Mouse (Mus musculus): ENCODE measurements around the gene Scarb1. TPM values are rescaled to one million over a fixed set of nuclear protein-coding genes. Genes with fewer than 3 reads are reported as not detected.
A peak's percentile ranks its signal among the peaks of the same experiment; 100 is the strongest.

Scarb1 gene
- polyA plus RNA-seq, 1 experiment from 2014 or later, result 74.3 TPM

GRCm38 (mm10) chr5:125305229-125306081 lies 35.4 kb downstream of the Scarb1 start:
- H3K9ac ChIP-seq, result 0 out of 2 replicates have a peak overlapping the region, but pooled peaks have one; percentile 1
- H3K27me3 ChIP-seq (replicated peaks), result no peaks in the 10 kb centered on the region
- H3K27ac ChIP-seq (ENCODE audit: poor library complexity, severe bottlenecking), result peak overlapping the region; percentile 3; the same call in 1 of the 2 replicates
- 47% methylated on average over 14 of the region's 14 CpGs for WGBS
- no peak overlapping the region; the same call in 1 of the 2 replicates for H3K4me2 ChIP-seq
- peak; percentile 52 for ATAC-seq (ENCODE audit: insufficient number of reproducible peaks, low FRiP score)
- no peaks in the 10 kb centered on the region for H3K9me3 ChIP-seq (replicated peaks)
- H3K4me1 ChIP-seq (replicated peaks), result peaks cover 42% of the 10 kb centered on the region
- H3K36me3 ChIP-seq, result peaks cover 22% of the 10 kb centered on the region
- no peak overlapping the region for H3K4me3 ChIP-seq

GRCm38 (mm10) chr5:125304245-125304856 lies 36.5 kb downstream of the Scarb1 start:
- peak; percentile 54; the same call in 1 of the 2 replicates for ATAC-seq (ENCODE audit: insufficient number of reproducible peaks, low FRiP score)
- Histone ChIP-seq H3K9ac (no peak overlapping the region), H3K36me3 (peaks cover 33% of the 10 kb centered on the region), H3K4me1 (replicated peaks) (peaks cover 31% of the 10 kb centered on the region), H3K9me3 (replicated peaks) (peaks cover 6% of the 10 kb centered on the region; the same call in 1 of the 2 replicates), H3K27me3 (replicated peaks) (no peaks in the 10 kb centered on the region), H3K4me3 (no peak overlapping the region), H3K4me2 (no peak overlapping the region), H3K27ac (ENCODE audit: poor library complexity, severe bottlenecking) (no peak overlapping the region)
- 32% methylated on average over 18 of the region's 18 CpGs for WGBS

GRCm38 (mm10) chr5:125303055-125303454 lies 37.8 kb downstream of the Scarb1 start:
- no peak overlapping the region for H3K9ac ChIP-seq
- ATAC-seq (ENCODE audit: insufficient number of reproducible peaks, low FRiP score), result no peak
- H3K4me2 ChIP-seq, result no peak overlapping the region
- peaks cover 46% of the 10 kb centered on the region for H3K36me3 ChIP-seq
- no peak overlapping the region for H3K4me3 ChIP-seq
- WGBS, result 90% methylated on average over 6 of the region's 6 CpGs
- peaks cover 6% of the 10 kb centered on the region; the same call in 1 of the 2 replicates for H3K9me3 ChIP-seq (replicated peaks)
- no peak overlapping the region for H3K27ac ChIP-seq (ENCODE audit: poor library complexity, severe bottlenecking)
- H3K27me3 ChIP-seq (replicated peaks), result no peaks in the 10 kb centered on the region
- H3K4me1 ChIP-seq (replicated peaks), result peaks cover 21% of the 10 kb centered on the region

- Histone ChIP-seq H3K27ac (ENCODE audit: poor library complexity, severe bottlenecking) (no peak overlapping the region), H3K27me3 (replicated peaks) (no peaks in the 10 kb centered on the region), H3K9me3 (replicated peaks) (peaks cover 20% of the 10 kb centered on the region), H3K9ac (no peak overlapping the region), H3K4me1 (replicated peaks) (no peaks in the 10 kb centered on the region), H3K36me3 (peaks cover 94% of the 10 kb centered on the region), H3K4me2 (no peak overlapping the region), H3K4me3 (no peak overlapping the region)
- ATAC-seq (ENCODE audit: insufficient number of reproducible peaks, low FRiP score), result no peak
- WGBS, result 84% methylated on average over 9 of the region's 9 CpGs
Measured at GRCm38 (mm10) chr5:125298234-125298633, 42.7 kb downstream of the Scarb1 start.

GRCm38 (mm10) chr5:125297171-125297570 lies 43.7 kb downstream of the Scarb1 start:
- Histone ChIP-seq H3K9me3 (replicated peaks) (peaks cover 20% of the 10 kb centered on the region), H3K27ac (ENCODE audit: poor library complexity, severe bottlenecking) (no peak overlapping the region), H3K4me1 (replicated peaks) (no peaks in the 10 kb centered on the region), H3K27me3 (replicated peaks) (no peaks in the 10 kb centered on the region), H3K36me3 (peaks cover 98% of the 10 kb centered on the region), H3K4me2 (no peak overlapping the region), H3K9ac (no peak overlapping the region), H3K4me3 (no peak overlapping the region)
- no peak for ATAC-seq (ENCODE audit: insufficient number of reproducible peaks, low FRiP score)
- 90% methylated on average over 7 of the region's 7 CpGs for WGBS

GRCm38 (mm10) chr5:125292951-125293350 lies 47.9 kb downstream of the Scarb1 start:
- Histone ChIP-seq H3K36me3 (peaks cover 86% of the 10 kb centered on the region), H3K9ac (no peak overlapping the region), H3K9me3 (replicated peaks) (peaks cover 14% of the 10 kb centered on the region), H3K4me1 (replicated peaks) (no peaks in the 10 kb centered on the region), H3K27ac (ENCODE audit: poor library complexity, severe bottlenecking) (no peak overlapping the region), H3K27me3 (replicated peaks) (no peaks in the 10 kb centered on the region), H3K4me2 (no peak overlapping the region), H3K4me3 (no peak overlapping the region)
- ATAC-seq (ENCODE audit: insufficient number of reproducible peaks, low FRiP score), result no peak
- 68% methylated on average over 7 of the region's 7 CpGs for WGBS

- no peaks in the 10 kb centered on the region for H3K27me3 ChIP-seq (replicated peaks)
- ATAC-seq (ENCODE audit: insufficient number of reproducible peaks, low FRiP score), result no peak
- H3K36me3 ChIP-seq, result peaks cover 85% of the 10 kb centered on the region
- no peak overlapping the region for H3K27ac ChIP-seq (ENCODE audit: poor library complexity, severe bottlenecking)
- no peak overlapping the region for H3K4me3 ChIP-seq
- H3K4me1 ChIP-seq (replicated peaks), result no peaks in the 10 kb centered on the region
- H3K4me2 ChIP-seq, result no peak overlapping the region
- no peak overlapping the region for H3K9ac ChIP-seq
- peaks cover 13% of the 10 kb centered on the region for H3K9me3 ChIP-seq (replicated peaks)
- WGBS, result 69% methylated on average over 8 of the region's 8 CpGs
Measured at GRCm38 (mm10) chr5:125291895-125292294, 49.0 kb downstream of the Scarb1 start.

GRCm38 (mm10) chr5:125291387-125291786 lies 49.5 kb downstream of the Scarb1 start:
- no peak overlapping the region for H3K4me2 ChIP-seq
- no peak overlapping the region for H3K27ac ChIP-seq (ENCODE audit: poor library complexity, severe bottlenecking)
- no peak overlapping the region for H3K9ac ChIP-seq
- no peak overlapping the region for H3K4me3 ChIP-seq
- H3K4me1 ChIP-seq (replicated peaks), result no peaks in the 10 kb centered on the region
- peaks cover 85% of the 10 kb centered on the region for H3K36me3 ChIP-seq
- peaks cover 8% of the 10 kb centered on the region for H3K9me3 ChIP-seq (replicated peaks)
- ATAC-seq (ENCODE audit: insufficient number of reproducible peaks, low FRiP score), result no peak
- WGBS, result 85% methylated on average over 10 of the region's 10 CpGs
- no peaks in the 10 kb centered on the region for H3K27me3 ChIP-seq (replicated peaks)

GRCm38 (mm10) chr5:125287053-125287655 lies 53.7 kb downstream of the Scarb1 start:
- no peak overlapping the region for H3K9ac ChIP-seq
- no peak overlapping the region for H3K27ac ChIP-seq (ENCODE audit: poor library complexity, severe bottlenecking)
- ATAC-seq (ENCODE audit: insufficient number of reproducible peaks, low FRiP score), result no peak
- no peak overlapping the region for H3K4me2 ChIP-seq
- no peak overlapping the region for H3K4me3 ChIP-seq
- peaks cover 55% of the 10 kb centered on the region for H3K36me3 ChIP-seq
- WGBS, result 92% methylated on average over 9 of the region's 9 CpGs
- H3K4me1 ChIP-seq (replicated peaks), result peaks cover 5% of the 10 kb centered on the region
- H3K9me3 ChIP-seq (replicated peaks), result no peaks in the 10 kb centered on the region
- no peaks in the 10 kb centered on the region for H3K27me3 ChIP-seq (replicated peaks)

GRCm38 (mm10) chr5:125286090-125286489 lies 54.8 kb downstream of the Scarb1 start:
- Histone ChIP-seq H3K4me3 (no peak overlapping the region), H3K9me3 (replicated peaks) (no peaks in the 10 kb centered on the region), H3K4me1 (replicated peaks) (peaks cover 5% of the 10 kb centered on the region), H3K27ac (ENCODE audit: poor library complexity, severe bottlenecking) (no peak overlapping the region), H3K4me2 (no peak overlapping the region), H3K27me3 (replicated peaks) (no peaks in the 10 kb centered on the region), H3K9ac (no peak overlapping the region), H3K36me3 (peaks cover 54% of the 10 kb centered on the region)
- ATAC-seq (ENCODE audit: insufficient number of reproducible peaks, low FRiP score), result no peak
- WGBS, result 92% methylated on average over 11 of the region's 11 CpGs

Measured in heart, embryonic 12.5 days (tissue).